ENCODE assay signal across 15 mouse cellular contexts in the genomic region with DNA sequence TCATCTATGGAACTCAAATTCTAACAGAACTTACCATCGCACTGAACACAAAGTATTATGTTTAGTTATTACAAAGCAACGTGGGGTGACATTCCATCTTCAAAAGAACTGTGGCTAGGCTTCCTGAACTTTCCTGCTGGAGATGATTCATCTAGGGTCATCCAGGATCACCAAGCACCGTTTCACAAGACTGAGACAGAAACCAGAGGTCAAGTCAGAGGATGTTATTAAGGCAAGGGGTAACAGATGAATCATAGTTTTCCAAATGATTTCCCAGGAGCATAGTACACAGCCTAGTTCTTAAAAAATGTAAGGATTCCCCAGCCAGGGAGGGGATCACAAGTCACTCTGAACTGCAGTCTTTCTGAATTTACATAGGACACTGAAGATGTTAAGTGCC.
"Had no signal": no experiment of that assay in that cellular context is flagged by ENCODE, and none has a peak within 500 bp of the region (broad histone marks: within the 10 kb centered on the region; RNA-seq: fewer than 3 reads in every experiment).

No protein-coding gene starts in this region.

- H3K9ac ChIP-seq: limb, embryonic 12.5 days; liver, embryonic 13.5 days; liver, postnatal 0 days; lung, embryonic 15.5 days; midbrain, embryonic 12.5 days; stomach, embryonic 15.5 days had no signal

- H3K27ac ChIP-seq: layer of hippocampus, adult 2 months; limb, embryonic 12.5 days; liver, embryonic 13.5 days; lung, embryonic 15.5 days; midbrain, embryonic 12.5 days; stomach, embryonic 15.5 days had no signal

- H3K4me2 ChIP-seq: limb, embryonic 12.5 days; liver, embryonic 13.5 days; lung, embryonic 15.5 days; midbrain, embryonic 12.5 days; stomach, embryonic 15.5 days had no signal

- ATAC-seq: liver, postnatal 0 days; midbrain, embryonic 16.5 days had no signal

- DNase-seq: kidney, postnatal 10 days; kidney, postnatal 4 days; liver; liver, embryonic 13.5 days; liver, postnatal 0 days; lung, postnatal 14 days; right cerebral cortex, postnatal 14 days; thymus, adult 2 months; thymus, postnatal 36 days had no signal

- H3K9me3 ChIP-seq: limb, embryonic 12.5 days; liver, embryonic 13.5 days; lung, embryonic 15.5 days; midbrain, embryonic 12.5 days; stomach, embryonic 15.5 days had no signal

- H3K4me3 ChIP-seq: layer of hippocampus, adult 2 months; limb, embryonic 12.5 days; liver, embryonic 13.5 days; lung, embryonic 15.5 days; midbrain, embryonic 12.5 days; stomach, embryonic 15.5 days had no signal

- H3K27me3 ChIP-seq: limb, embryonic 12.5 days; liver, embryonic 13.5 days; lung, embryonic 15.5 days; midbrain, embryonic 12.5 days; stomach, embryonic 15.5 days had no signal

- H3K4me1 ChIP-seq: limb, embryonic 12.5 days; liver, embryonic 13.5 days; lung, embryonic 15.5 days; midbrain, embryonic 12.5 days; stomach, embryonic 15.5 days had no signal

- H3K36me3 ChIP-seq: limb, embryonic 12.5 days; liver, embryonic 13.5 days; lung, embryonic 15.5 days; midbrain, embryonic 12.5 days; stomach, embryonic 15.5 days had no signal
